Mouse (Mus musculus): Measurements from ENCODE around the gene AI597479. TPM values are rescaled to one million over a fixed set of nuclear protein-coding genes. Genes with fewer than 3 reads are reported as not detected.

AI597479 gene
- polyA plus RNA-seq, 2 experiments, result 4.7 to 6.0 TPM

DNA sequence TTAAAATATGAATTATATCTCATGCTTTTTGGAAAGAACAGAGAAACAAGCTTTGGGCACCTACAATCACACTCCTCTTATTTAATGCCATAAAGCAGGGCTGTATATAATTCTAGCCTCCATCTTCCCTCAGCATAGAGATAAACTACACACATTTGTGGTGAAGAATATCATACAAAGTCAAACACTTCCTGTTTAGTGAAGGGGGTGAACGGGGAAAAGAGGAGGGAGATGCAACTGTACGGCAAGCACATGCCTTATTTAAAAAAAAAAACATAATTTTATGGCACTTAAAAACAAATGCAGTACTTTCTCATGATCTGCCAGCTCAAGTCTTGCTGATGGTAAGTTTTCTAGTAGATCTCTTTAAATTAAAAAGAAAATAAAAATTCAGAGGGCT, 20.4 kb upstream of the AI597479 start:
- Histone ChIP-seq H3K36me3 (replicated peaks; ENCODE audit: control insufficient read depth, insufficient read depth, low read depth) (no peaks in the 10 kb centered on the region), H3K4me1 (replicated peaks; ENCODE audit: control insufficient read depth in 2 of 2, insufficient read depth in 2 of 2, low read length in 1 of 2) (no peaks in the 10 kb centered on the region), H3K4me3 (ENCODE audit: insufficient read depth in 1 of 2, low read depth in 2 of 2, low read length in 2 of 2) (no peak overlapping the region), H3K4me2 (ENCODE audit: low read depth) (no peak overlapping the region), H3K27me3 (ENCODE audit: control insufficient read depth, insufficient read depth, low read length) (no peaks in the 10 kb centered on the region), H3K9me3 (ENCODE audit: control insufficient read depth, low read length) (no peaks in the 10 kb centered on the region), H3K27ac (no peak overlapping the region), H3K9ac (replicated peaks) (no peak overlapping the region)
- DNase-seq (ENCODE audit: low read depth in 3 of 3, low spot score in 3 of 3), result no peak
- WGBS (ENCODE audit: insufficient replicate concordance), result 36% methylated on average over 2 of the region's 2 CpGs
- TF ChIP-seq EP300 (IDR thresholded peaks at IDR 0.05; ENCODE audit: low read depth) (no peak), CTCF (IDR thresholded peaks at IDR 0.05; ENCODE audit: low read depth) (no peak)
- no peak for ATAC-seq (ENCODE audit: insufficient read depth)

DNA sequence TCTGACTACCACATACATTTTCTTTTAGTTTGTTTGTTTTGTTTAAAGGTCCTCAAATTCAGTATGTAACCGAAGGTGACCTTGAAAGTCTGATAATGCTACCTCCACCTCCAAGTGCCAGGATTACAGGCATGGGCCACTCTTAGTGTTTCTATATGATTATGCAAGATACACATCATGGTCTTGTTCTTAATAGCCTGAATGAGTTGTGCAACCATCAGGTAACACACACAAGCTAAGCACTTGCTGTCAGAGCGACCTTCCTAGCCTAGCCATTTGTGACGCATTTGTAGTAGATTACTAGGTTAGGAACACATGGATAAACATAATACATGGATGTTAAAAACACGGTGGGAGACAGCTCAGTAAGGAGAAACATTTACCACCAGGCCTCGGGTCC, 15.6 kb upstream of the AI597479 start:
- no peak overlapping the region for H3K9ac ChIP-seq (replicated peaks)
- no peaks in the 10 kb centered on the region for H3K4me1 ChIP-seq (replicated peaks; ENCODE audit: control insufficient read depth in 2 of 2, insufficient read depth in 2 of 2, low read length in 1 of 2)
- no peak overlapping the region for H3K4me2 ChIP-seq (ENCODE audit: low read depth)
- no peak overlapping the region for H3K4me3 ChIP-seq (ENCODE audit: insufficient read depth in 1 of 2, low read depth in 2 of 2, low read length in 2 of 2)
- no peak for DNase-seq (ENCODE audit: low read depth in 3 of 3, low spot score in 3 of 3)
- H3K27ac ChIP-seq, result no peak overlapping the region
- no peaks in the 10 kb centered on the region for H3K36me3 ChIP-seq (replicated peaks; ENCODE audit: control insufficient read depth, insufficient read depth, low read depth)
- TF ChIP-seq EP300 (IDR thresholded peaks at IDR 0.05; ENCODE audit: low read depth) (no peak), CTCF (IDR thresholded peaks at IDR 0.05; ENCODE audit: low read depth) (no peak)
- no peaks in the 10 kb centered on the region for H3K9me3 ChIP-seq (ENCODE audit: control insufficient read depth, low read length)
- no peak for ATAC-seq (ENCODE audit: insufficient read depth)
- 64% methylated on average over 5 of the region's 5 CpGs for WGBS (ENCODE audit: insufficient replicate concordance)
- H3K27me3 ChIP-seq (ENCODE audit: control insufficient read depth, insufficient read depth, low read length), result no peaks in the 10 kb centered on the region

DNA sequence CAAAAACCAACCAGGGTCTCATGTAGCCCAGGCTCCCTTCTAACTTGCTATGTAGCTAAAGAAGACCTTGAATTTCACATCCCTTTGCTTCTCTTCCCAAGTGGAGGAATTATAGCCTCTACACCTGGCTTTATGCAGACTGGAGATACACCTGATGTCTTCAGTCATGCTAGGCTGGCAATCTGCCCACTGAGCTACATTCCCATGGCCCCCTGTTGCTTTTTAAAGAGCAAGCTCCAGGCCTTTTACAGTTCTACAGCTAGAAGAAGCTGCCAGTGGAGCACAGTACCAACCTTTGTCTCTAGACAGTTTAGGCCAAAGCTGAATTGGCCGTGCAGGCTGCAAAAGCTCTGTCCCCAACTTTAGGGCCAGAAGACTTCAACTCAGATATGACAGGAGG, 8.1 kb upstream of the AI597479 start:
- no peaks in the 10 kb centered on the region for H3K9me3 ChIP-seq (ENCODE audit: control insufficient read depth, low read length)
- no peak overlapping the region for H3K4me2 ChIP-seq (ENCODE audit: low read depth)
- DNase-seq (ENCODE audit: low read depth in 3 of 3, low spot score in 3 of 3), result no peak
- no peak overlapping the region for H3K4me3 ChIP-seq (ENCODE audit: insufficient read depth in 1 of 2, low read depth in 2 of 2, low read length in 2 of 2)
- H3K27ac ChIP-seq, result no peak overlapping the region
- no peaks in the 10 kb centered on the region for H3K27me3 ChIP-seq (ENCODE audit: control insufficient read depth, insufficient read depth, low read length)
- peaks cover 4 to 9% of the 10 kb centered on the region in 2 experiments; a peak in 3 of 4 replicates for H3K4me1 ChIP-seq (replicated peaks; ENCODE audit: control insufficient read depth in 2 of 2, insufficient read depth in 2 of 2, low read length in 1 of 2)
- no peak for TF ChIP-seq CTCF (IDR thresholded peaks at IDR 0.05; ENCODE audit: low read depth)
- TF ChIP-seq EP300 (IDR thresholded peaks at IDR 0.05; ENCODE audit: low read depth), result no peak
- ATAC-seq (ENCODE audit: insufficient read depth), result no peak
- no peaks in the 10 kb centered on the region for H3K36me3 ChIP-seq (replicated peaks; ENCODE audit: control insufficient read depth, insufficient read depth, low read depth)
- 61% methylated on average over 1 of the region's 1 CpGs for WGBS (ENCODE audit: insufficient replicate concordance)
- H3K9ac ChIP-seq (replicated peaks), result no peak overlapping the region

DNA sequence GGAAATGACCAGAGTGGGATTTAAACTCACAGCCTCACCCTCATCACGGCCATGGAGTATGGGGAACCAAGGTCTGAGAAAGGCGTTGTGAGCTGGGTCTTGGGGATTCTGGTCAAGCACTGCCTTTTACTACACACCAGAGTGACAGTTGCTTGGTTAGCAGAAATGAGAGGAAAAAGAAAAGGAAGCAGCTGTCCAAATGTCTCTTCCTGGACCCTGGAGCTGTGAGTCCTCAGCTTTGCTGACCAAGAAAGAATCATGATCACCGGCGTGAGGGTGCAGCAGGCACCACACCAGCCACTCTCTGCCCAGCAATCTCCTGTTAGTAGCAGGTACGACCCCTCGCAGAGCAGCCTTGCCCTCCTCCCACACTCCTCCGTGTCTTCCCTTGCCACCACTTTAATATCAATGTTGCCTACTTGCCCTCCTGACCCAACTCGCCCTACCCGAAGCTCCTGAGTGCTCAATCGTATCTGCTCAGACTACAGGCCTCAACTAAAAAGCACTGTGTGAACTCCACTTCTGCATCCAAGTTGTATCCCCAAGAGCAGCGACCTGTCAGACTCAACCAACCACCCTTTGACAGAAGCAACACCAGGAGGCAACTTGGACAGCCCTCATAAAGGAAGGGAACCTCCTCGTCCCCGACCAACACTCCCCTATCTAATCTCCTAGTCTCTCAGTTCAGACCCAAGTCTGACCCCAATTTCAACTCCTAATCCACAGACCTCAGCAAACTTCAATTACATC, 7.0 kb upstream of the AI597479 start:
- WGBS (ENCODE audit: insufficient replicate concordance), result 26% methylated on average over 13 of the region's 13 CpGs
- Histone ChIP-seq H3K27me3 (ENCODE audit: control insufficient read depth, insufficient read depth, low read length) (no peaks in the 10 kb centered on the region), H3K9me3 (ENCODE audit: control insufficient read depth, low read length) (no peaks in the 10 kb centered on the region), H3K36me3 (replicated peaks; ENCODE audit: control insufficient read depth, insufficient read depth, low read depth) (no peaks in the 10 kb centered on the region), H3K4me2 (ENCODE audit: low read depth) (peak overlapping the region; percentile 90), H3K4me3 (ENCODE audit: insufficient read depth in 1 of 2, low read depth in 2 of 2, low read length in 2 of 2) (peak overlapping the region; percentile 80 to 90), H3K27ac (no peak overlapping the region), H3K9ac (replicated peaks) (peak overlapping the region; percentile 88), H3K4me1 (replicated peaks; ENCODE audit: control insufficient read depth in 2 of 2, insufficient read depth in 2 of 2, low read length in 1 of 2) (peaks cover 4 to 9% of the 10 kb centered on the region in 2 experiments; a peak in 3 of 4 replicates)
- ATAC-seq (ENCODE audit: insufficient read depth), result peak; percentile 34
- TF ChIP-seq EP300 (IDR thresholded peaks at IDR 0.05; ENCODE audit: low read depth), result no peak
- TF ChIP-seq CTCF (IDR thresholded peaks at IDR 0.05; ENCODE audit: low read depth), result no peak
- DNase-seq (ENCODE audit: low read depth in 3 of 3, low spot score in 3 of 3), result no peak

DNA sequence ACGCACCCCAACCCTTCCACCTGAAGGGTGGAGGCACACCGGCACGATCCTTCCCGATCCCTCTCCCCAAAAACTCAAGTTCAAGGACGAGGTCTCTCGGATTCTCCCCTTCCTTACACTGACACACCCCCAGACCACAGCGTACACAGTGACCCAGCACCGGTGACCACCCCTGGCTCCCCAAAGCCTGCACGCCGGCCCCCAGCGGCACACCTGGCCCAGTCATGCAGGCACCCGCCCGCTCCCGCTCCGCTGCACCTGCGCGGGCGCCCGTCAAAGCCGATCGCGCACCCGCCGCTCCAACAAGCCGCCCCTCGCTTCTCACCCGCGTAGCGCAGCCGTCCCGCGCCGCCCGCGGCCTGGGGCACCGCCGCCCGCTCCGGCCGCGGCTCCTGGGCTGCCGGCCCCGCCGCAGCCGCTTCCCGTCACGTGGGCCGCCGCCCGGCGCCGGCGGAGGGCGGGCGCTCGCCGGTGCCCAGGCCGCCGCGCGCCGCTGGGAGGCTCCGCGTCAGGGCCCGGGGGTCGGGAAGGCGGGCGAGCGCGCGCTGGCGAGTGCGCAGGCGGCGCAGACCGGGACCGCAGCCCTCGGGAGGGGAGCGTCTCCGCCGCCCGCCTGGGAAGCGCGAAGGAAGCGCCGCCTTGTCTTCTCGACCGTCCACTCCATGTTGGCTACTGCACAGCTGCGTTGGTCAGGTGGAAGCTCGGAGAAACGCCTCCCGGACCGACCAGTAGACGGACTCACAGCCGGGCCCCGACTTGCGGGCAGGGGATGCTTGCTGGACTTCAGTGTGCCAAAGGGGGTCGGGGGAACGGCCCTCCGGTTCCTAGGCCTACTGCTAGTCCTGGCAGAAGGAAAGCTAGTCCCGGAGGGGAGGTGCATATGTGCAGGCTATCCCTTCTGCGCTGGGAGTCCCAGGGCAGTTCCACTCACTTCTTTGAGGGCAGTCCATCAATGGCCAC, 6.2 kb upstream of the AI597479 start:
- Histone ChIP-seq H3K27ac (no peak overlapping the region), H3K9ac (replicated peaks) (peak overlapping the region; percentile 88), H3K27me3 (ENCODE audit: control insufficient read depth, insufficient read depth, low read length) (no peaks in the 10 kb centered on the region), H3K36me3 (replicated peaks; ENCODE audit: control insufficient read depth, insufficient read depth, low read depth) (no peaks in the 10 kb centered on the region), H3K9me3 (ENCODE audit: control insufficient read depth, low read length) (no peaks in the 10 kb centered on the region), H3K4me1 (replicated peaks; ENCODE audit: control insufficient read depth in 2 of 2, insufficient read depth in 2 of 2, low read length in 1 of 2) (peaks cover 4 to 9% of the 10 kb centered on the region in 2 experiments; a peak in 3 of 4 replicates), H3K4me3 (ENCODE audit: insufficient read depth in 1 of 2, low read depth in 2 of 2, low read length in 2 of 2) (peak overlapping the region; percentile 80 to 90), H3K4me2 (ENCODE audit: low read depth) (peak overlapping the region; percentile 90)
- TF ChIP-seq CTCF (IDR thresholded peaks at IDR 0.05; ENCODE audit: low read depth) (no peak), EP300 (IDR thresholded peaks at IDR 0.05; ENCODE audit: low read depth) (no peak)
- WGBS (ENCODE audit: insufficient replicate concordance), result under 1% methylated on average over 102 of the region's 102 CpGs
- peak; percentile 88 for ATAC-seq (ENCODE audit: insufficient read depth)
- DNase-seq (ENCODE audit: low read depth in 3 of 3, low spot score in 3 of 3), result peak; percentile 23 to 42 (median 37)
